In genomic region chr9:96653538-96653937, GRCm38 (mm10) we compare ENCODE assay signal across 10 mouse cellular contexts.
"Had no signal": no experiment of that assay in that cellular context is flagged by ENCODE, and none has a peak within 500 bp of the region (broad histone marks: within the 10 kb centered on the region; RNA-seq: fewer than 3 reads in every experiment).

No protein-coding gene starts in this region.

- H3K36me3 ChIP-seq: midbrain, embryonic 10.5 days; midbrain, embryonic 12.5 days; neural tube, embryonic 12.5 days had no signal

- H3K27me3 ChIP-seq: neural tube, embryonic 12.5 days had no signal

- H3K9me3 ChIP-seq: midbrain, embryonic 10.5 days; midbrain, embryonic 12.5 days; neural tube, embryonic 12.5 days had no signal

- H3K4me2 ChIP-seq: lung, embryonic 14.5 days; midbrain, embryonic 12.5 days; neural tube, embryonic 12.5 days had no signal

- H3K27ac ChIP-seq: midbrain, embryonic 10.5 days; midbrain, embryonic 12.5 days; neural tube, embryonic 12.5 days had no signal

- ATAC-seq: midbrain, embryonic 16.5 days had no signal

- H3K4me3 ChIP-seq: midbrain, embryonic 10.5 days; midbrain, embryonic 12.5 days; neural tube, embryonic 12.5 days had no signal

- DNase-seq: lung, adult 18-20 months; lung, postnatal 4 days; right cerebral cortex, postnatal 14 days; thymus, adult 18-20 months; thymus, postnatal 36 days had no signal

- H3K4me1 ChIP-seq: midbrain, embryonic 10.5 days; midbrain, embryonic 12.5 days; neural tube, embryonic 12.5 days had no signal

- H3K9ac ChIP-seq: lung, embryonic 14.5 days; midbrain, embryonic 12.5 days; neural tube, embryonic 12.5 days had no signal
